Mouse (Mus musculus): ENCODE data around the gene Sept9. TPM values are rescaled to one million over a fixed set of nuclear protein-coding genes. Genes with fewer than 3 reads are reported as not detected.

The Sept9 gene
- polyA plus RNA-seq, 1 experiment from 2014 or later, result 139 TPM

DNA sequence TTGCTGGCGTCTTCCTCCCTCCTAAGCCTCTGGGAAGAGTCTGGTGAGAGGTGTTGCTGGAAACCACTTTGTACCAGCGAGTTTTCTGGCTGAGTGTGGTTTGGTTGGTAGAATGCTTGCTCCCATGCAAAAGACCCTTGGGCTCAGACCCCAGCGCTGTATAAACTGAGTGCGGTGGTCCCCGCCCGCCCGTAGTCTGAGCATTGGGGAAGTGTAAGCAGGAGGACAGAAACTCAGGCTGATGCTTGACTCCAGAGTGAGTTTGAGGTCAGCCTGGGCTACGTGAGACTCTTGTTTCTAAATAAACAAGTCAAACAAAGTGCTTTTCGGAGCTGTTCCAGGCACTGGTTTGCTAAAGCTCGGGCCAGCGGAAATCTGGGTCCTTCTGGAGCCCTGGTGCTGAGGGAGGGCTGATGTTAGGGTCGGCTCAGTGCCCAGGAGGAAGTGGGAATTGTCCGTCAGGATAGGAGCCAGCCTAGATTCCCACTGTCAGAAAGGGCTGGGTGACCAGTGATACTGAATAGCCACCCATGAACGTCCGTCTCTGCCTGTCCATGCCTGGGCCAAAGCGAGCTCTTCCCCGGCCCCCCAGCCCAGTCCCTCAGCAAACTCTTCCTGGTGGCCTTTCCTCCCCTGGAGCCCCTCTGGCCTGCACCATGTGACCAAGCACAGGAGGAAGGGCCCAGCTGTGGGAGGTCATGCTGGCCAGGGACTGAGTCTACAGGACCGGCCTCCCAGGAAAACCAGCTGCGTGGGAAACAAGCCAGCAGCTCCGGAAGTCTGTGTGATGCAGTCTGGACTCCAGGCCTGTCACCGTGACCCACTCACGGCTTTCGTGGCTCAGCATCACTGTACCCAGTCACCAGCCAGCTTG lies 112.8 kb downstream of the Sept9 start:
- Histone ChIP-seq H3K27ac (ENCODE audit: low read length) (peak overlapping the region; percentile 96), H3K9me3 (ENCODE audit: control insufficient read depth, low read length) (no peaks in the 10 kb centered on the region), H3K27me3 (ENCODE audit: control insufficient read depth, insufficient read depth, low read depth, low read length) (no peaks in the 10 kb centered on the region), H3K4me3 (ENCODE audit: low read length) (no peak overlapping the region), H3K4me2 (ENCODE audit: low read depth, low read length) (peak overlapping the region; percentile 34), H3K9ac (ENCODE audit: low read length) (0 out of 2 replicates have a peak overlapping the region, but pooled peaks have one; percentile 11), H3K36me3 (ENCODE audit: control insufficient read depth, insufficient read depth, low read length) (no peaks in the 10 kb centered on the region), H3K4me1 (replicated peaks; ENCODE audit: control insufficient read depth, insufficient read depth, low read length) (peaks cover 96% of the 10 kb centered on the region)
- ATAC-seq (ENCODE audit: low read depth), result peak; percentile 66
- WGBS, result 27% methylated on average over 23 of the region's 23 CpGs

DNA sequence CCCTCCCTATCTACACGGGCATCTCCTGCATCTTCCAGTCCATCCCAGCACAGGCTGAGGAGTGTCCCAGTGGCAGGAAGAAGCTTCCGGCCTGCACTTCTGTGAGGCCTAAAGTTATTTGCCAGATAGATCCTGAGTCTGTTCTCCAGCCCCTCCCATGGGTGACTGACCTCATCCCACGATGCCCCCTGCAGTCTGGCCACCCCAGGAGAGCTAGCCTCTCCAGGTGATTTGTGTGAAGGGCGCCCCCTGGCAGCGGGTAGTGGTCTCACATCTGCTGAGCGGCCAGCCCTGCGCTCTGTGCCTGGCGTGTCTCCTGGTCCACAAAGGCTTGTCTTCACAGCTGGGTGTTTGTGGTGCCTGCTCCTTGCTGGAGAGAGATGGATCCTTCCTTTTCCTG lies 113.5 kb downstream of the Sept9 start:
- Histone ChIP-seq H3K4me2 (ENCODE audit: low read depth, low read length) (peak overlapping the region; percentile 22; the same call in 1 of the 2 replicates), H3K4me3 (ENCODE audit: low read length) (no peak overlapping the region), H3K4me1 (replicated peaks; ENCODE audit: control insufficient read depth, insufficient read depth, low read length) (peaks cover 97% of the 10 kb centered on the region), H3K36me3 (ENCODE audit: control insufficient read depth, insufficient read depth, low read length) (no peaks in the 10 kb centered on the region), H3K9ac (ENCODE audit: low read length) (no peak overlapping the region), H3K27ac (ENCODE audit: low read length) (peak overlapping the region; percentile 96), H3K9me3 (ENCODE audit: control insufficient read depth, low read length) (no peaks in the 10 kb centered on the region), H3K27me3 (ENCODE audit: control insufficient read depth, insufficient read depth, low read depth, low read length) (no peaks in the 10 kb centered on the region)
- no peak for ATAC-seq (ENCODE audit: low read depth)
- WGBS, result 26% methylated on average over 8 of the region's 8 CpGs

DNA sequence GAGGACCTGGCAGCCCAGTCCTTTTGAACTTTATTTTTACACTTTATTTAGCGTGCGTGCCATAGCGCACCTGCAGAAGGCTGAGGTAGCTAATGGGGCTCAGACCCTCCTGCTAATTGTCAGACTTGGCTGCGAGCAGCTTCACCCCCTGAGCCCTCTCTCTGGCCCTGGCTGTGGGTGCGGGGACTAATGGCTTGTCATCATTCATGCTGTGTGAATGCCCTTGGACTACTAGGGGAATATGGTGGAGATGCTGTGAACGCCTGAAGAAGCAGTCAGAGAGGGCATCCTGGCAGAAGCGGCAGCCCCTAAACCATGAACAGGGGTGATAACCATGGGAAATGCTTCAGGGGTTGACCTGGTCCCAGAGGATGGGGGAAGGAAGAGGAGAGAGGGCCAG lies 114.0 kb downstream of the Sept9 start:
- Histone ChIP-seq H3K4me1 (replicated peaks; ENCODE audit: control insufficient read depth, insufficient read depth, low read length) (peaks cover 97% of the 10 kb centered on the region), H3K27me3 (ENCODE audit: control insufficient read depth, insufficient read depth, low read depth, low read length) (no peaks in the 10 kb centered on the region), H3K36me3 (ENCODE audit: control insufficient read depth, insufficient read depth, low read length) (no peaks in the 10 kb centered on the region), H3K4me2 (ENCODE audit: low read depth, low read length) (no peak overlapping the region), H3K27ac (ENCODE audit: low read length) (peak overlapping the region; percentile 96), H3K9ac (ENCODE audit: low read length) (no peak overlapping the region), H3K9me3 (ENCODE audit: control insufficient read depth, low read length) (no peaks in the 10 kb centered on the region), H3K4me3 (ENCODE audit: low read length) (no peak overlapping the region)
- no peak for ATAC-seq (ENCODE audit: low read depth)
- WGBS, result 78% methylated on average over 7 of the region's 7 CpGs

DNA sequence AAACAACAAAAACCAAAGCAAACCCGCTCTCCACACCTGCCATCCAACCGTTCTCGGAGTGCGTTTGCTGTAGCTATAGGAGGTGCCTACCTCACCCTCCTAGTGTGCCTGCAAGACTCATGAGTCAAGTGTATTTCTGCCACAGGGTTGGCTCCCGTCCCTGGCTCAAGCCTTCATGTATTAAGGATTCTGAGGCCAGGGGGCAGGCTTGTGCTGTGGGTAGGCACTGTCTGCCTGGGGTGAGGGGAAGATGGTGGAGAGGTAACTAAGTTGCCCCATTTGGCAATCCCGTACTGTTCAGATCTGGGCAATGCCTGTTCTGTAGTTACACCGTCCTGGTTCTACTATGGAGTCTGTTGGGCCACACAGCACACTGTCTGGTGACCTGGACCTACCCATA lies 114.6 kb downstream of the Sept9 start:
- no peaks in the 10 kb centered on the region for H3K36me3 ChIP-seq (ENCODE audit: control insufficient read depth, insufficient read depth, low read length)
- 82% methylated on average over 7 of the region's 7 CpGs for WGBS
- no peak overlapping the region for H3K27ac ChIP-seq (ENCODE audit: low read length)
- H3K4me1 ChIP-seq (replicated peaks; ENCODE audit: control insufficient read depth, insufficient read depth, low read length), result peaks cover 97% of the 10 kb centered on the region
- H3K27me3 ChIP-seq (ENCODE audit: control insufficient read depth, insufficient read depth, low read depth, low read length), result no peaks in the 10 kb centered on the region
- H3K9ac ChIP-seq (ENCODE audit: low read length), result no peak overlapping the region
- no peak for ATAC-seq (ENCODE audit: low read depth)
- H3K4me2 ChIP-seq (ENCODE audit: low read depth, low read length), result no peak overlapping the region
- H3K9me3 ChIP-seq (ENCODE audit: control insufficient read depth, low read length), result no peaks in the 10 kb centered on the region
- no peak overlapping the region for H3K4me3 ChIP-seq (ENCODE audit: low read length)

DNA sequence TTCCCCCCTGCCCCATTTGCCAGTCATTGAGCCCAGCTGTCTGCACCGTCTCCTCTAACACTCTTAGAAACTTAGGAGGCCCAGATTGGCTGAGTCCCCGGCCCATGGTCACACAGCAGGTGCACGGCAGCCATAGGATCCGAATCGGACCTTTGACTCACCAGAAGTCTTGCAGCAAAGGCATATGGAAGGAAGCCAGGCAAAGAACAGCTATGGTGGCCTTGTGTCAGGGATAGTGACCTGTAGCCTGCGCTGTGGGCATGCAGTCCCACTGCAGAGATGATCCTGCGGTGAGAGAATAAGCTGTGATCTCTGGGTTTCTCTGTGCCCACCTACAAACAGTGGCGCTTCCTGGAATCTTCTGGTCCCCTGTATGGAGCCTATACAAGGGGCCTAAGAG lies 115.1 kb downstream of the Sept9 start:
- H3K4me3 ChIP-seq (ENCODE audit: low read length), result no peak overlapping the region
- no peak overlapping the region for H3K9ac ChIP-seq (ENCODE audit: low read length)
- H3K4me1 ChIP-seq (replicated peaks; ENCODE audit: control insufficient read depth, insufficient read depth, low read length), result peaks cover 97% of the 10 kb centered on the region
- no peak for ATAC-seq (ENCODE audit: low read depth)
- H3K36me3 ChIP-seq (ENCODE audit: control insufficient read depth, insufficient read depth, low read length), result no peaks in the 10 kb centered on the region
- WGBS, result 84% methylated on average over 8 of the region's 8 CpGs
- no peaks in the 10 kb centered on the region for H3K9me3 ChIP-seq (ENCODE audit: control insufficient read depth, low read length)
- peak overlapping the region; percentile 87 for H3K27ac ChIP-seq (ENCODE audit: low read length)
- H3K27me3 ChIP-seq (ENCODE audit: control insufficient read depth, insufficient read depth, low read depth, low read length), result no peaks in the 10 kb centered on the region
- no peak overlapping the region for H3K4me2 ChIP-seq (ENCODE audit: low read depth, low read length)

DNA sequence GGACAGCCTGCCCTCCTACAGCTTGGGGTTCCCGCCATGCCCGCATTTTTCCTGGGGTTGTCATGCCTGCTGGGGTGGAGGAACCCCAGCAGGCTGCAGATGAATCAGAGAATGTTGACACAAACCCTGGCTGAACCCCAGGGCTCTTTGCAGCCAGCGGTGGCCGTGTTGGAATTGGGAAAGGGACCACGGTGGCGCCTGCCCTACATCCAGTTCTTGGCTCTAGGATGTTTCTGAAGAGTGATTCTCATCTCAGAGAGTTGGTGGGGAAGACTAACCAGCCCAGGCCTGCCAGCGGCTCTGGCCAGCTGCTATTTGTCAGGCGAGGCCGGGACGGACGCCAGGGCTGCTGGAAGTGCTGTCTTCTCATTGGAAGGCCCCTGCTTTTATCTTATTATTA lies 115.8 kb downstream of the Sept9 start:
- Histone ChIP-seq H3K27me3 (ENCODE audit: control insufficient read depth, insufficient read depth, low read depth, low read length) (no peaks in the 10 kb centered on the region), H3K4me2 (ENCODE audit: low read depth, low read length) (no peak overlapping the region), H3K4me1 (replicated peaks; ENCODE audit: control insufficient read depth, insufficient read depth, low read length) (peaks cover 97% of the 10 kb centered on the region), H3K36me3 (ENCODE audit: control insufficient read depth, insufficient read depth, low read length) (no peaks in the 10 kb centered on the region), H3K4me3 (ENCODE audit: low read length) (no peak overlapping the region), H3K27ac (ENCODE audit: low read length) (peak overlapping the region; percentile 87), H3K9me3 (ENCODE audit: control insufficient read depth, low read length) (no peaks in the 10 kb centered on the region), H3K9ac (ENCODE audit: low read length) (peak overlapping the region; percentile 22; the same call in 1 of the 2 replicates)
- WGBS, result 40% methylated on average over 11 of the region's 11 CpGs
- ATAC-seq (ENCODE audit: low read depth), result peak; percentile 10; the same call in 1 of the 2 replicates

DNA sequence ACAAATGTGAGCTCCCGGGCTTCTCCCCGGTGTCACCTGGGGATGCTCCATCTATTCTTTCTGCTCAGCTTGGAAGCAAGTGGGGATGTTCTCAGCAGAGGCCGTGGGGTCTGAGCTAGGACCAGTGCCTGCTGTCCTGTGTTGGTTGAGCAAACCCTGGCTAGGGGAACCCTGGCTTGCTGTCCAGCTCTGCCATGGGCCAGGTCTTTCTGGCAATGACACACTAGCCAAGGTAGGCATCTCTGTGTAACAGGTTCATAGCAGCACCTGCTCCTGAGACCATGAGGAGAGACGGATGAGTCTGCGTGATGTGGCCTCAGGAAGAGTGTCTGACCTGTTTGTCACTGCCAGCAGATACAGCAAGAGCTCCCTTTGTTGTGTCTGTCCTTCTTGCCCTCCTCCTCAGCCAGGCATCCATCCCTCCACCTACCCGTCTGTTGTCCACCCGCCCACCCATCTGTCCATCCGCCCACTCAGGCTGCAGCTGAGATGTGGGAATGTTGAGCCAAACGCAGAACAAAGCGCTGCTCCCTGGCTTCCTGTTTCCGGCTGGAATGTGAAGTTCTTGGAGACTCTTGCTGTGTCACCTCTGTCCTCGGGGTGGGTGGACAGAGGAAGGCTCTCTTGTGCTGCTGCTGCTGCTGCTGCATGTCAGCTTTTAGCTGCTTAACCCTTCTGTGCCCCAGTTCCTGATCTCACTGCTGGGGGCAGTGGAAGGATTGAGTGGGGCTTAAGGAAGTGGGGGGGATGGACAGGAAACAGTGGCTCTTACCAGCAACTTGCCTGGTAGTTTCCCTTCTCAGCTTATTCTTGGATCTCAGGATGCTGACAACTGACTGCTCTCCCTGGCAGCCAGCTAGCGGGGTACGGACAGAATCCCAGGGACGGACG lies 117.2 kb downstream of the Sept9 start:
- 28% methylated on average over 16 of the region's 16 CpGs for WGBS
- Histone ChIP-seq H3K36me3 (ENCODE audit: control insufficient read depth, insufficient read depth, low read length) (no peaks in the 10 kb centered on the region), H3K27me3 (ENCODE audit: control insufficient read depth, insufficient read depth, low read depth, low read length) (no peaks in the 10 kb centered on the region), H3K4me1 (replicated peaks; ENCODE audit: control insufficient read depth, insufficient read depth, low read length) (peaks cover 90% of the 10 kb centered on the region), H3K4me3 (ENCODE audit: low read length) (peak overlapping the region; percentile 2; the same call in 1 of the 2 replicates), H3K27ac (ENCODE audit: low read length) (peak overlapping the region; percentile 94), H3K4me2 (ENCODE audit: low read depth, low read length) (peak overlapping the region; percentile 31), H3K9me3 (ENCODE audit: control insufficient read depth, low read length) (no peaks in the 10 kb centered on the region), H3K9ac (ENCODE audit: low read length) (peak overlapping the region; percentile 52)
- ATAC-seq (ENCODE audit: low read depth), result no peak; the same call in 1 of the 2 replicates

DNA sequence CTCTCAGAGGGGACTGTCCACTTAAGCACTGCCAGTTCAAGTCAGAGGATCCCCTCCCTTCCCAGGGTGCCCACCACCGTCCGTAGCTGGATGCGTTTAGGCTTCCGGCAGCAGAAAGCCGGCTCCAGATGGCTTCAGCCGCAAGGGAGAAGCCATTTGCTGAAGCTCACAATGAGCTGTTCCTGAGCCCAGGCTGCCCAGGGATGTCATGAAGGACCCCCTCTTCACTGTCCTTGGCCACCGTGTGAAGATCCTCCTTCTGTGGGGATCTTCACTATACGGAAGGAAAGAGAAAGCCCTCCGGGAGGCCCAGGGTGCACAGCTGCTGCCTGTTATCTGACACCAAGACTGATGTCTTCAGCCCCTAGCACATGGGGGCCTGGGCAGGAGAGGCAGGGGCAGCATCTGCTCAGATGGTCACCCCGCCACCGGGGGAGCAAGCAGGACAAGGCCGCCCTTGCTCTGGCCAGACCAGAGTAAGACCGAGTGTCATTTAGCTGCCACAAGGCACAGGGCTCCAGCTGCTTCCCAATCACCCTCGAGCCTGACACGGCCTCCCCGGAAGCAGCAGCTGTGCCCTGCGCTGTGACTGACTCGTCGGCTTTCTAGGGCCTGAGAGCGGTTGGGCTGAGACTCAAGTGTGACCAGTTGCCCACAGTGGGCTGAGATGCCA lies 118.1 kb downstream of the Sept9 start:
- Histone ChIP-seq H3K27ac (ENCODE audit: low read length) (peak overlapping the region; percentile 94), H3K4me3 (ENCODE audit: low read length) (peak overlapping the region; percentile 2), H3K9me3 (ENCODE audit: control insufficient read depth, low read length) (no peaks in the 10 kb centered on the region), H3K27me3 (ENCODE audit: control insufficient read depth, insufficient read depth, low read depth, low read length) (no peaks in the 10 kb centered on the region), H3K4me2 (ENCODE audit: low read depth, low read length) (peak overlapping the region; percentile 31), H3K4me1 (replicated peaks; ENCODE audit: control insufficient read depth, insufficient read depth, low read length) (peaks cover 86% of the 10 kb centered on the region), H3K36me3 (ENCODE audit: control insufficient read depth, insufficient read depth, low read length) (no peaks in the 10 kb centered on the region), H3K9ac (ENCODE audit: low read length) (peak overlapping the region; percentile 52)
- peak; percentile 37 for ATAC-seq (ENCODE audit: low read depth)
- WGBS, result 15% methylated on average over 20 of the region's 20 CpGs

All from lung, embryonic 16.5 days (tissue).